Mouse (Mus musculus) B cell, adult 2 months (primary cell): Measurements from ENCODE around the gene Nhsl2.
A peak's percentile ranks its signal among the peaks of the same experiment; 100 is the strongest.
"Not testable (repeated sequence)": the region's sequence is repeated elsewhere in the genome, so short reads cannot be mapped to it uniquely, and the experiment has no call there.

Source experiments
- DNase-seq, 2 experiments: peaks; one replicate each; pipeline ENCODE4 v3.0.0; 2022

Gene Nhsl2

GRCm38 (mm10) chrX:102094381-102094904 lies 245.3 kb downstream of the Nhsl2 start:
- peak in 1 of 2 experiments; percentile 19 for DNase-seq

- DNase-seq = no peak
These were observed 252.7 kb downstream of the Nhsl2 start for GRCm38 (mm10) chrX:102101886-102102285.

GRCm38 (mm10) chrX:102103830-102104229 lies 254.6 kb downstream of the Nhsl2 start:
- not testable (repeated sequence) for DNase-seq

GRCm38 (mm10) chrX:102109349-102109748 lies 260.2 kb downstream of the Nhsl2 start:
- not testable (repeated sequence) for DNase-seq

- DNase-seq = no peak
These were observed 266.5 kb downstream of the Nhsl2 start for GRCm38 (mm10) chrX:102115676-102116075.

- peak; percentile 89 for DNase-seq
These were observed 270.1 kb downstream of the Nhsl2 start, which contains the start of gene Pin4 for GRCm38 (mm10) chrX:102119042-102119864. Gene Pin4 (plus strand): TSS chrX:102119447.

- no peak for DNase-seq
These were observed 272.1 kb downstream of the Nhsl2 start for GRCm38 (mm10) chrX:102121321-102121720.

GRCm38 (mm10) chrX:102141157-102141556 lies 292.0 kb downstream of the Nhsl2 start:
- no peak for DNase-seq
